Mouse (Mus musculus) embryo, embryonic 10 days (tissue): Measurements from ENCODE around the gene St8sia1.
"Not testable (repeated sequence)": the region's sequence is repeated elsewhere in the genome, so short reads cannot be mapped to it uniquely, and the experiment has no call there.

Experiments used
- DNase-seq: peaks from one replicate; pipeline ENCODE4 v3.0.0-alpha.2; 2015; ENCODE audit warnings: low spot score

St8sia1 gene

GRCm38 (mm10) chr6:142964076-142964530 is at the start of gene St8sia1:
St8sia1 (minus strand) TSS chr6:142964452.
- peak; percentile 68 for DNase-seq

- DNase-seq: no peak
Observed at GRCm38 (mm10) chr6:143012513-143013215, 48.4 kb upstream of the St8sia1 start.

- DNase-seq: no peak
Observed at GRCm38 (mm10) chr6:143008865-143009264, 44.6 kb upstream of the St8sia1 start.

GRCm38 (mm10) chr6:143005209-143005608 is 41.0 kb upstream of the St8sia1 start:
- not testable (repeated sequence) for DNase-seq

GRCm38 (mm10) chr6:143004801-143005200 is 40.5 kb upstream of the St8sia1 start:
- no peak for DNase-seq

GRCm38 (mm10) chr6:142998221-142998999 is 34.2 kb upstream of the St8sia1 start:
- DNase-seq: no peak

GRCm38 (mm10) chr6:142996887-142997286 is 32.6 kb upstream of the St8sia1 start:
- no peak for DNase-seq

GRCm38 (mm10) chr6:142995567-142995966 is 31.3 kb upstream of the St8sia1 start:
- DNase-seq: no peak

- DNase-seq: no peak
Observed at GRCm38 (mm10) chr6:142994821-142995220, 30.6 kb upstream of the St8sia1 start.

- DNase-seq: peak; percentile 36
Observed at GRCm38 (mm10) chr6:142993705-142994698, 29.8 kb upstream of the St8sia1 start.

- no peak for DNase-seq
Observed at GRCm38 (mm10) chr6:142992971-142993370, 28.7 kb upstream of the St8sia1 start.

- no peak for DNase-seq
Observed at GRCm38 (mm10) chr6:142992099-142992498, 27.8 kb upstream of the St8sia1 start.

- DNase-seq: no peak
Observed at GRCm38 (mm10) chr6:142991391-142992059, 27.3 kb upstream of the St8sia1 start.

- no peak for DNase-seq
Observed at GRCm38 (mm10) chr6:142990516-142990915, 26.3 kb upstream of the St8sia1 start.

GRCm38 (mm10) chr6:142989495-142989894 is 25.2 kb upstream of the St8sia1 start:
- no peak for DNase-seq

GRCm38 (mm10) chr6:142988753-142989152 is 24.5 kb upstream of the St8sia1 start:
- peak; percentile 82 for DNase-seq

- DNase-seq: no peak
Observed at GRCm38 (mm10) chr6:142988231-142988630, 24.0 kb upstream of the St8sia1 start.

- DNase-seq: no peak
Observed at GRCm38 (mm10) chr6:142987616-142988015, 23.4 kb upstream of the St8sia1 start.

- not testable (repeated sequence) for DNase-seq
Observed at GRCm38 (mm10) chr6:142986706-142987105, 22.5 kb upstream of the St8sia1 start.

- DNase-seq: not testable (repeated sequence)
Observed at GRCm38 (mm10) chr6:142985561-142986238, 21.4 kb upstream of the St8sia1 start.
